Mouse (Mus musculus) thymus, adult 2 months (tissue): ENCODE measurements around the gene Nin.

Experiments
- CTCF ChIP-seq: fragments of 200-500 bp; IDR thresholded peaks from 2 replicates; pipeline ENCODE4 v1.5.1; 2012; ENCODE audit warnings: mild to moderate bottlenecking, control low read depth, low read length, moderate library complexity, borderline replicate concordance; ENCODE audit not compliant: control insufficient read depth, poor library complexity, insufficient read depth; ENCODE audit errors: extremely low read depth
- POLR2A ChIP-seq: fragments of 200-500 bp; IDR thresholded peaks from 2 replicates; pipeline ENCODE4 v1.6.1; 2012; ENCODE audit warnings: mild to moderate bottlenecking, low read length, control low read depth, moderate library complexity; ENCODE audit not compliant: control insufficient read depth, poor library complexity, insufficient read depth; ENCODE audit errors: extremely low read depth

DNA sequence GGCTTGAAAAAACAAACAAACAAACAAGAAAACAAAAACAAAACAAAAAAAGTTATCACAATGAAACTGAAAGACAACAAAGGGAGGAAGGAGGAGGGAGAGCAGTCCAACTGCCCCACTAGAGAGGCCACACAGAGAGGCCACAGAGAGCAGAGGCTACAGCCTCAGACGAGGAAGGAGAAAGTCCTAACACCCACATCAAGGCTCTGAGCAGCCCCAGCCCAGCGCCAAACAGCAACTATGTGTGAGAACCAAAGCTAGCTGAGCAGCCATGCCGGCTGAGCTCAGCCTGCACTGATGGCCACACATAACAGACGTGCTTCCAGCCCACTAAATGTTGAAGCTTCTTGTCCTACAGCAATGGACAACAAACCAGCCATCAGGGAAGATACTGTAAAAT is 26.4 kb upstream of the Nin start:
- TF ChIP-seq POLR2A (no peak), CTCF (no peak)
